In the genomic region with DNA sequence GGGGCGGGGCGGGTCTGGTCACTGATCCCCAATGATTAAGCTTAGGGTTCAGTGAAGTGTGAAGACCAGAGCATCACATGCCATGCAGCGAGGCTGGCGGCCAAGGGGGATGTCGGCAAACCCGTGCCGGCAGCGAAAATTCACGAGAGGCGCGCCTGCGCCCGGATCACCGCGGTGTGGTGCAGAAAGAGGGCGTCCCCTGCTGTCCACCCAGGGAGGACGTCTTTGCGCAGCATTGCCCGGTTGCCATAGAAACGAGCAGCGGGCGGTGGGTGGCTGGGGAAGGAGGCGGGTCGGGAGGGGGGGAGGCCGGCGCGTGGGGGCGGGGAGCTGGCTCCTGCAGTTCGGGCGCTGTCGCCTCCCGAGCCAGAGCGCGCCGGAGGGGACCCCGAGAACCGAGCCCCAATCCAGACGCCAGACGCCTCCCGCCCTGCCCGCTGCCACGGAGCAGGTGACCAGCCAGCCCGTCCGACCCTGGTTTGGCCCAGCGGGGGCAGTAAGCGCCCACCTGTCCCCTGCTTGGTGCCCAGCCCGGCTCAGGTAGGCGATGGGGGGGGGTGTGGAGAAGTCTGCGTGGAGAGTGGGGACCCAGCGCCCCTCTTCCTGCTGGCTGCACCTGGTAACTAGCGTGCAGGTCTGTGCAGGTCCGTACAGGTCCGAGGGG, we compare ENCODE assay signal across 9 mouse cellular contexts. TPM values are rescaled to one million over a fixed set of nuclear protein-coding genes. Genes with fewer than 3 reads are reported as not detected.
DNase-seq lines count a peak whose midpoint lies in the region; ATAC-seq lines count a peak whose summit lies in the region.
"Had no signal": no experiment of that assay in that cellular context is flagged by ENCODE, and none has a peak within 500 bp of the region (broad histone marks: within the 10 kb centered on the region; RNA-seq: fewer than 3 reads in every experiment).

No protein-coding gene starts in this region.

- H3K4me3 ChIP-seq in kidney, embryonic 16.5 days (ENCODE audit: low read length): peak overlapping the region; percentile 45
- H3K4me3 ChIP-seq in limb, embryonic 15.5 days: peak overlapping the region; percentile 44
- H3K4me3 ChIP-seq: myocyte had no signal

- peak overlapping the region; percentile 45; the same call in 1 of the 2 replicates for H3K9ac ChIP-seq in kidney, embryonic 16.5 days (replicated peaks; ENCODE audit: low read length)
- H3K9ac ChIP-seq in limb, embryonic 15.5 days: 0 out of 2 replicates have a peak overlapping the region, but pooled peaks have one; percentile 26

- no peaks in the 10 kb centered on the region for H3K9me3 ChIP-seq in kidney, embryonic 16.5 days (ENCODE audit: low read length)
- no peaks in the 10 kb centered on the region for H3K9me3 ChIP-seq in limb, embryonic 15.5 days

- under 1% methylated on average over 40 of the region's 53 CpGs for WGBS in kidney, embryonic 16.5 days
- 1% methylated on average over 48 of the region's 53 CpGs for WGBS in limb, embryonic 15.5 days

- peak overlapping the region; percentile 77 for H3K4me2 ChIP-seq in kidney, embryonic 16.5 days (replicated peaks; ENCODE audit: low read depth, low read length)
- peak overlapping the region; percentile 94 for H3K4me2 ChIP-seq in limb, embryonic 15.5 days

- H3K36me3 ChIP-seq in kidney, embryonic 16.5 days (ENCODE audit: insufficient read depth, low read length): no peaks in the 10 kb centered on the region
- no peaks in the 10 kb centered on the region for H3K36me3 ChIP-seq in limb, embryonic 15.5 days

- no peak overlapping the region for H3K27ac ChIP-seq in kidney, embryonic 16.5 days (ENCODE audit: low read length)
- H3K27ac ChIP-seq in limb, embryonic 15.5 days: no peak overlapping the region

- peak; percentile 88 for DNase-seq in layer of hippocampus, adult 11-12 months (ENCODE audit: low spot score)
- no peak for DNase-seq in layer of hippocampus, adult 9-10 months (ENCODE audit: low spot score)
- DNase-seq in cerebellum, postnatal 25 days: peak; percentile 73 to 83
- peak; percentile 82 to 87 for DNase-seq in frontal cortex, postnatal 36 days (ENCODE audit: low spot score in 2 of 2)
- peak; percentile 36 to 56 for DNase-seq in natural killer cell, adult 2 months (ENCODE audit: low spot score in 2 of 2)
- peak; percentile 22 to 49 for DNase-seq in thymus, postnatal 10 days (ENCODE audit: low spot score in 2 of 2)

- ATAC-seq in kidney, embryonic 16.5 days (ENCODE audit: low FRiP score, low TSS enrichment): peak; percentile 29
- ATAC-seq in limb, embryonic 15.5 days (ENCODE audit: insufficient number of reproducible peaks, low FRiP score, low TSS enrichment, low read depth): 0 out of 2 replicates have a peak, but pooled peaks have one; percentile 46

- peaks cover 28% of the 10 kb centered on the region for H3K27me3 ChIP-seq in kidney, embryonic 16.5 days (ENCODE audit: insufficient read depth, low read length)
- H3K27me3 ChIP-seq in limb, embryonic 15.5 days: peaks cover 39% of the 10 kb centered on the region

- H3K4me1 ChIP-seq in kidney, embryonic 16.5 days (ENCODE audit: insufficient read depth, low read length): peaks cover 11% of the 10 kb centered on the region
- H3K4me1 ChIP-seq in limb, embryonic 15.5 days: peaks cover 24% of the 10 kb centered on the region

RNA-seq across cellular contexts. Expression of gene Pacsin1, which starts 29.7 kb away (rescaled TPM):
- 1.4 and 1.7 TPM in 2 replicates for polyA plus RNA-seq in kidney, embryonic 16.5 days (2015; fragmentation: Nextera tagmentation; extraction: Ambion mirVana)
- polyA plus RNA-seq in limb, embryonic 15.5 days (2015; fragmentation: Nextera tagmentation; extraction: Ambion mirVana): 2.5 and 3.4 TPM in 2 replicates

RNA-seq across cellular contexts. Expression of gene Spdef, which starts 43.7 kb away (rescaled TPM):
- 0.18 and 0.31 TPM in 2 replicates for polyA plus RNA-seq in kidney, embryonic 16.5 days (2015; fragmentation: Nextera tagmentation; extraction: Ambion mirVana)
- 0.12 TPM in 1 of 2 replicates, not detected in the other for polyA plus RNA-seq in limb, embryonic 15.5 days (2015; fragmentation: Nextera tagmentation; extraction: Ambion mirVana)

RNA-seq across cellular contexts. Expression of gene Rps10, which starts 48.5 kb away (rescaled TPM):
- 825 and 828 TPM in 2 replicates for polyA plus RNA-seq in kidney, embryonic 16.5 days (2015; fragmentation: Nextera tagmentation; extraction: Ambion mirVana)
- 793 and 967 TPM in 2 replicates for polyA plus RNA-seq in limb, embryonic 15.5 days (2015; fragmentation: Nextera tagmentation; extraction: Ambion mirVana)

RNA-seq across cellular contexts. Expression of gene RPS10-NUDT3, which starts 50.0 kb away (rescaled TPM):
- polyA plus RNA-seq in kidney, embryonic 16.5 days (2015; fragmentation: Nextera tagmentation; extraction: Ambion mirVana): not detected in 2 replicates
- not detected in 2 replicates for polyA plus RNA-seq in limb, embryonic 15.5 days (2015; fragmentation: Nextera tagmentation; extraction: Ambion mirVana)
- polyA plus RNA-seq: myocyte had no signal
